Mouse (Mus musculus): ENCODE measurements at regions not wholly inside any gene's neighbourhood (a gene's known extent, or its start where the extent isn't known, plus 50 kb on each side); places are given as distances from the start of the nearest gene placed in this dataset.
A peak's percentile ranks its signal among the peaks of the same experiment; 100 is the strongest.

GRCm38 (mm10) chr2:98439532-98439931 is 222.5 kb upstream of the Gm10801 start:
- peak; percentile 55 to 58 for DNase-seq

GRCm38 (mm10) chr2:98481533-98481932 is 180.5 kb upstream of the Gm10801 start:
- no peak for DNase-seq
